Mouse (Mus musculus): Measurements from ENCODE around the gene Mon1b.

Gene Mon1b

DNA sequence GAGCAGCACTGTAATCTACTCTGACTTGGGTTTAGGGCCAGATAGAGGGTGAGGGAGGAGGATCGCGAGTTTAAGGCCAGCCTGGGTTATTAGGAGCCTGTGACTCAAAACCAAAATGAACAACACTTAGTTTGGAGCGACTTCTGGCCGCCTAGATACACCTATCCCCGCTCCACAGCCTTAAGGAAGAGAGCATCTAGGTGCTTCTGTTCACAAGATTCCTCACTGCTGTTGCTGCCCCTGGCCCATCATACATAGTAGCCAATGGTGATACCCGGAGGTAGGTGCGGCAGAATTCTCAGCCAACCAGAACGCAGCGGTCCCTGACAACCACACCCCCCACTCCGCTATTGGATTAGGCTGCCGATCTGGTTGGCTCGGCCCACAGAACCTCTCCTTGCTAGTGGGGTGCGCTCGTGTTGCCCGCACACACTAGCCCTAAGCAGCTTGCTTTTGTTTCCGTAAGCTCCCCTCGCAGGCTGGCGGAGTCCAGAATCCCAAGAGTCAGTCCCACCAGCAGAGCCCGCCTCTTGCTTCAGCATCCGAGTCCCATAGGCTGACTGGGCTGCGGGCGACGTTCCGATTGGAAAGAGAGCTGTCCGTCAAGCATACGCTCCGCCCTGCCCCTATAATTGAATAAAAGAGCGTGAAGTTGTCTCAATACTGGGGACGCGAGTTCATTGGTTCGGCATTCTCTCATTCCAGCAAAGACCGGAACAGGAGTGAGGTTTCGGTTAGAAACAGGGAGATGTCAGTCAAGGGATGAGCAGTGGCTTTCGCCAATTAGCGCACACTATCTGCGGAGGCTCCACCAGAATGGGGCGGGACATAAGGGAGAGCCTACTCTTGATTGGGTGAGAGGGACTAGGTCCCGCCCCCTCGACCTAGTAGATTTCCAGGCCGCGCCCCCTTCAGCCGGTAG lies at the start of gene Mon1b:
TSS of gene Mon1b (plus strand) at position 918 of the 922 bp plus-strand sequence.
- DNase-seq, result peak; percentile 100

DNA sequence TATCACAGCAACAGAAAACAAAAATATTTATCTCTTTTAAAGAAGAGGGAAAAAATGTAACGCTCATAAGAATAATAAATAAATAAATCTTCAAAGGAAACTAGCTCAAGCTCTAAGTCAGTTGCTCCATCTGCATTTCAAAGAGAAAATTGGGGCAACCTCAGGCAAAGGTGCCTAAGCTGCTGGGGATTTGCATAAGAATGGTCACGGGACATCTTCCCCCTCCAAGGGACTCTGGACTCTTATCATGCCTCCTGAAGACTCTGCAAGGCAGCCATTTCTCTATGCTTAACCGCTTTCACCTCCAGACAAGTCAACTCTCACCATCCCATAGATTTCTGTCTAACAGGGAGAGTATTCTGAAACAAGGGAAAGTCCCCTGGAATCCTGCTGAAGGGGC lies 37.0 kb upstream of the Mon1b start:
- DNase-seq, result no peak

DNA sequence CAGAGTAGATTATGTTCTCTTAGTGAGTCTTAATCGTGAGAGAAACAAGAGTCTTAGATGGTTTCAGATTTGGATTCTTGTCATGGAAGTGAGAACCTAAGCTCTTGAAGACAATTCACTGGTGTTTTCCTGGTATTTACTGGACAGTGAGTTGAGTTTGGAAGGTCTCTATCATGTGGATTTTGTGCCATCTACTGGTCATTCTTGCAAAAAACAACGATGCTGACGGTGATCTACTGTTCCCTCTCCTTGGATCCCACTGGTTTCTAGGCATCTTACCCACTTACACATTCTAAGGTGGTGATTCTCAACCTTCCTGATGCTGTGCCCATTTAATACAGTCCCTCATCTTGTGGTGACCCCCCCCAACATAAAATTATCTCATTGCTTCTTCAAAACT lies 2.8 kb upstream of the Mon1b start:
- DNase-seq, result no peak

DNA sequence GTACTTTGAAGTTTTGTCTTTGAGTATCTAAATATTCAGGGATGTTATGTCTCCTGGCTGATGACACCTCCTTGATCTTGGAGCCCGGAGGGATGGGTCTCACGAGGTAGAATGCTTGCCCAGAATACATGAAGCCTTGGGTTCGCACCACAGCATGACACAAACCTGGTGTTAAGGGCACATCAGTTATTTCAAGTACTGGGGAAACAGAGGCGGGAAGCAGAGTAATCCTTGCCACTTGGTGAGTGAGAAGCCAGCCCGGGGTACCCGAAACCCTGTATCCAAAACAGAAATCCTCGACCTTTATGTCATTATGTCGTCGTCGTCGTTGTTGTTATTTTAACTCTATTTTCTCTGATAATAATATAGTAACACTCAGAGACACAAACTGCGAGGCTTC lies 1.2 kb upstream of the Mon1b start:
- DNase-seq, result no peak

DNA sequence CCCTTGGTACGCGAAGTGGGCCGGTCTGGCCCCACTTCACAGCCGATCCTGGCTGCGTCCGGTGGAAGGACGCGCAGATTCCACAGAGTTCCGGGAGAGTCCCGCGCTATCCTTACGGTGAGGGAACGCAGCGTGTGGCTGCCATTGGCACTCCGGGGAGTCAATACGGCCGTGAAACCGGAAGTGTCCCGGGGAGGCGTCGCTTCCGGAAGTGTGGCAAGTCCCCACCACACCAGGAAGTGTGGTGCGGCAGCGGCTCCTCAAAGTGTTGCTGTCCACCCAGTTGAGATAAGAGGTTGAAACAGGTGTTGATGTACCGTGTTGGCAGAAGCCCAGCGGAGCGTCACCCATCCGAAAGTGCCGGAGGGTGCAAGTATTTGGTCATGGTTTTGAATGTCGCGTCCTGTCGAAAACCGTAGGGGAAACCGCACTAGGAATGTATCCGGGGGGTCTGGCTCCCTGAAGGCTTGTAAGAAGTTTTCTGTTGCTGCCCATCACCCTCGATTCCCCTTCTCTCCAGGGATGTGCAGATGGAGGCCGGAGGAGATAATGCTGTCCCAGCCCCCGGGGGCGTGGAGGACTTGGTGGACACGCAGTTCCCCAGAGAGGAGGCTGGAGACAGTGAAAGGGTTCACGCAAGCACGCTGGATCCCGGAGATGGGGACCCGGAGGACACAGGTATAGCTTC lies 349 bp downstream of the Mon1b start:
- no peak for DNase-seq

DNA sequence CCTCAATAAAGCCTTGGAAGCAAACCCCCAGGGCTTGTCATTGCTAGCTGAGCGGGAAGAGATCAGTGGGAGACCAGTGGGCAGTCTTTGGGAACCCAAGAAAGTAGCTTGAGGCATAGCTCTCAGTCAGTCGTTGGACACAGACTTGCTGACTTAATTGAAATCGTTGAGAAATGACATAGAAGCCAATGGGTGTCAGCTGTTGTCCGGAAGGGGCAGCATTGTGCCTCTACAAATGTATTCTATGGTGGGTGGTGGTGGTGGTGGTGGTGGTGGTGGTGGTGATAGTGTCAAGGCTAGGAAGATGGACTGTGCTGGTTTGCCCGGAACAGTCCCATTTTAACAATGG lies 867 bp downstream of the Mon1b start:
- no peak for DNase-seq

DNA sequence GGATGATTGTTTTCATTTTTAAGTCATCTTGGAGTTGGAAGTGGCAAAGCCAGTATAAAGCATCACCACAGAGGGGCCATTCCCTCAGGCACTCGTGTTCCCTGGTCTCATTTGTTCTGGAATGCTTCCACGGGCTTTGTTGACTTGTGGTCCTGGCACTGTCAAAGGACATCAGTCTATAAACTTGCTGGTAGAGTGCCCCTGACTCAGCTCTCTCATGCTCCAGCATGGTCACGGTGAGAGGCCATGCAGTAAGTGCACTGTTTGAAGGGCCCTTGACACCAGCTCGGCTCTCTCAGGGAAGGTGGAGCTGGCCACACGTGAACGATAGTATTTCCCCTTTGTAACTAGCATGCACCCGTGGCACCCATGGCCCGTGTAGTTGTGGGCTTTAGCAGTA lies 5.0 kb downstream of the Mon1b start:
- no peak for DNase-seq

DNA sequence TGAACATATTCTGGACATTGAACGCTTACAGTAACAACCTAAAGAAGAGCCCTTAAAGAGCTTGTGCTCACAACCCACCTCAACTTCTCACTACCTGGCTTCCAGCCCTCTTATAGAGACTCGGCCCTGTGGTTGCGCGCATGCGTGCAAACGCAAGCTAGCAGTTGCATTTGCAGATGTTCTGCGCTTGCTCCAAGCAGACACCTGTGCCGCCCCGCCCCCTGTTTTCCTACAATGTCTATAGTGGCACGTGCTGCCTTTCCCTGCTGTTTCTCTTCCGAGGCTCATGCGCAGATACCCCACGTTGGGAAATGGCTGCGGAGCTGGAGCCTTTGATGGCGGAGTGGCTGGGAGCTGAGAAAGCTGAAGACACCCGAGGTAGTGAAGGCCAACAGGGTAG lies 7.5 kb downstream of the Mon1b start, which contains the start of gene Syce1l:
TSS of gene Syce1l (plus strand) at position 288 of the 400 bp plus-strand sequence.
- DNase-seq, result no peak

DNA sequence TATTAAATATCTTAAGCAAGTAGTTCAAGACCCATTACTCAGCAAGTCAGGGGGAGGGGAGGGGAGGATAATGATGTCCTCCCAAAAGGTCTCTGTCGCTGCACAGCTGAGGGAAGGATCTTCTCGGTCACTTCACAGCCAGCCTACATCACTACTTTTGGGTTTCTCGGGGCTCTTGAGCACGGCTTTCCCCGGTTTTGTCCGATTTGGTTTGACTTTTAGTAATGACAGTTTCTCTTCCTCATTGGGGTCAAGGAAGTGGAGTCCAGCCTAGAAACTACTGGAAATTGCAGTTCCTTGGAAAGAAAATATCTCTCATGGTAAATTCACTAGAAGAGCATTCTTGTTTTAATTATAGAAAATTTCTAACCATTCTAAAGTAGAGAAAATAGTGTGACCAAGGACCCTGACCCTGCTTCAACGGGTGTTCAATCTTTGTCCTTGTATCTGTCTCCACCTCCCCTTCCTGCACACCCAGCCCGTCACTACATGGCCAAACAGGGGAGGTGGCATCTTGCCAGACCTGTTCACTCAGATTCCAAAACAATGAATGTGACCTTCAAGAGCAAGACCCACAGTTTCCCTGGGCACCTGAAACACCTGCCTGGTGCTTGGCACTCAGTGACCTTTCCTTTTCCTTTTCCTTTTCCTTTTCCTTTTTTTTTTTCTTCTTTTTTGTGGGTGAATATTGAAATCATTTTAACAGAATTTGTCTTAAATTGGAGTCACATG lies 8.3 kb downstream of the Mon1b start:
- DNase-seq, result no peak

DNA sequence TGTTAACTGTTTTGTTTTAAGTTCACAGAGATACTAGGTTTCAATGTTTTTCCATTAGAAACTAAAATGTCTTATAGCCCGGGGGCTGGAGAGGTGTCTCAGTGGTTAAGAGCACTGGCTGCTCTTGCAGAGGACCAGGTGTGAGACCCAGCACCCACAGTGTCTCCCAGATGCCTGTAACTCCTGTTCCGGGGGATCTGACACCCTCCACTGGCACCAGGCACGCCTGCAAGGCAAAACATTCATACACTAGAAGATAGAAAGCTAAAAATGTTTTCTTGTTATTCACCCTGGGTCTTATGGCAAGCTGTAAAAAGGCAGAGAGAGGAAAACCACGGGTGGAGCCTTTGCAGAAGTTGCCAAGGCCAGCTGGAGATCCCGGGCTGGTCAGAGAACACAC lies 9.8 kb downstream of the Mon1b start:
- no peak for DNase-seq

DNA sequence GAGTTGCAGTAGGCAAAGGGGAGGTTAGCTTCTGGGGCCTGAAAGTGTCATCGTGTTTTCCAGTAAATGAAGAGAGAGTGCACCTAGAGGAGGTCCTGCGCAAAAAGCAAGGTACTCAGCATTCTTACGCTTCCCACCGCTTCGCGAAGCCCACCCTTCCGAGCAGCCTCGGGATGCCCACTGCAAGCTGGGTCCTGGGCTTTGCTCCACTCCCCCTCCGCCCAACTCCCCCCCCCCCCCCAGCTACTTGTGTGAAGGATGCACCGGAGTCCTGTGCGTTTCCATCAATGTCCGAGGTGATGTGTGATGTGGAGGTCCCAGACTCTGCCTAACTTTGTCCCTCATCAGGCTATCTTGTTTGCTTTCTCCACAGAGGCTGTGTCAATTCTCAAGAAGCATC lies 17.1 kb downstream of the Mon1b start:
- DNase-seq, result no peak

DNA sequence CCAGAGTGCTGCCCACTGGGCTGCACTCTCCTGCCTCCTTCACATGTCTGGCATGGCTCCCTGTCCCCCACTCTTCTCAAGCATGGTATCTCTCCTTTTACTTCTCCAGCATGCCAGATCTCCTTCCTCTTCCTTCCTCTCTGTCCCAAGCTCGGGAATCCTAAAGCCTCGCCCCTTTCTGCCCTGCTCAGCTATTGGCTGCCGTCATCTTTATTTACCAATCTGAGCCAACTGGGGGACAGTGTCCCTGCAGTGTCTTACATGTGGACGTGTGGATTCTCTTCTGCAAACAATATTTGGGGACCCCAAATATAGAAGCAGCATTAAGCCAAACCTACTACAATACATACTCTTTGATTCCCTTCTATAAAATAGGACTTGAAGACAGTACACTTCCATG lies 17.8 kb downstream of the Mon1b start:
- DNase-seq, result no peak

DNA sequence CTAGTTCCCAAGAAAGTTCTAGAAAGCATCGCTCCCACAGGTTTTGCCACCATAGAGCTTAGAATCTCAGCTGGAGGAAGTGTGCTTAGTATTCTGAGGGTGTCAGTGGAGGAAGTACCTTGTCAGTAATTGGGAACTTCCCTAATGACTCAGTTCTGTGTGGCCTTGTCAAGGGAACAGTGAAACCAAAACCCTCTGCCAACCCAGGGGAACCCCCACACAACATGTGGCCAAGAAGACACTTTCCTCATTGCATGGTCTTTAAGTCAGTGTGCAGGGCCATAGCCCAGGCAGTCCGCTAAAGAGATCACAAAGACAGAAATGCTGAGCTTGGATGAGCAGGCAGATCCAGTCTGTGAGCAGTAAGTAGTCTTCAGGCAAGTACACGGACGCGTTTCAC lies 20.8 kb downstream of the Mon1b start:
- no peak for DNase-seq

DNA sequence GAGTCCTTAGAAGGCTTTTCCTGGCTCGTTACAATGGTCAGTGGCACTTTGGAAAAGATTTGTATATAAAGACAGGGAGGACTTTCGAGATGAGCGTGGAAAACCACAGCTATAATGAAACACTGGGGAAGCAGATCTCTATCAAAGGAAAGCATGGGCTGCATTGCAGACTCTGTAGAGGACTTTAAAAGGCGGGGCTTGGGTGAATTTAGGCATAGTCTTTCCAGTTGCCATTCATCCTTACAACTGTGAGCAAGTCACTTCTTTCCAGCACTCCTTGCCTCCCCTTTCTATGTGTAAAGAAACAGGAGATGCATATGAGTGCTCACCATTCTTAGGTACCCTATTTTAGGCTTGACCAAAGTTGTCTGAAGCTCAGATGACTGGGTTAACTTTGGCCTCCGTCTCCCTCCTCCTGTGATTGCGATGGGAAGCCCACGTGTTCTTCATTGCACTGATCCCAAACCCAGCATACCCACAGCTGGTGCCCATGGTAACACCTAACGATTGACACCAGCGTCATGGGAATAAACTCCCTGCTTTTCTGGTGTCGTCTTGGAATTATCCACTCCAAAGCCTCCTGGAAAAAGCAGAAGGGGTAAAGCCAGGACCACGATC lies 21.4 kb downstream of the Mon1b start:
- no peak for DNase-seq

DNA sequence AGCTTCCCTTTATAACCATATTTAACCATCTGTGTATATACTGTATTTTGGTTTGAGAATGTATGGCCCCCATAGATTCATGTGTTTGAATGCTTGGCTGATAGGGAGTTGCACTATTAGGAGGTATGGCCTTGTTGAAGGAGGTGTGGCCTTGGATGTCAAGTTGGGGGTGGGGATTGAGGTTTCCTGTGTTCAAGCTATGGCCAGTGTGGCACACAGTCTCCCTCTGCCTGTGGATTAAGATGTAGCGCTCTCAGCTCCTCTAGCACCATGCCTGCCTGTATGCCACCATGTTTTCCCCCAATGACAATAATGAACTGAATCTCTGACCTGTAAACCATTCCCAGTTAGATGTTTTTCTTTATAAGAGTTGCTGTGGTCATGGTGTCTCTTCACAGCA lies 24.7 kb downstream of the Mon1b start:
- DNase-seq, result no peak

DNA sequence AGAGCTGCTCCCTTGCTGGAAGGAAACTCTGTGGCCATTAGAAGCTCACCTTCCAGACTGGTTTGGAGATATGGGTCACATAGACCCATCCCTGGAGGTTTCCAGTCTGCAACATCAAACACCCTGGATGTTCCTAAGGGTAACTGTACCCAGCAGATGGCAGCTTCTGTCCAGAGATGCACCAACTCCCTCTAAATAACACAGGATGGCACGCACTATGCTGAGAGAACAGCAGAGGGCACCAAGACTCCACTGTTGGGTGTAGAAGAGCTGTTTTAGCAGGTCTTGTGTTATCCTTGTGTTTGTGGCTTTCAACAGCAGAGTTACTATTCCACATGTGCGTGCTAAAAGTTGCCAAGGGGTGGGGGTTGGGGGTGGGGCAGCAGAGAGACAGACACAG lies 29.2 kb downstream of the Mon1b start:
- DNase-seq, result peak; percentile 79

DNA sequence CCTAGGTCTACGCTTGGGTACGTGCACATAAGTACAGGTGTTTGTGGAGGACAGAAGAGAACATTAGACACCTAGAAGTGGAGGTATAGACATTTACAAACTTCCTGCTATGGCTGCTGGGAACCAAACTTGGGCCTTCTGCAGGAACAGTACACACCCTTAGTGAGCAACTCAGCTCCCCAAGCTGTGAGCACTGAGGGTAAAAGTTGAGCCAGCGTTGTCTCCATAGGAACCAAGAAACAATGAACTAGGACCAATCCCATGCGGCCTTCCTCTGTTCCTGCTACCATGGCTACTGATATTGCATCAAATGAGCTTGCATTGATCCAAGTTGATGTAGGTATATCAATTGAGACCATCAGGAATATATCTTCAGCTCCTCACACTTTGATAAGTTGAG lies 29.6 kb downstream of the Mon1b start:
- DNase-seq, result no peak

DNA sequence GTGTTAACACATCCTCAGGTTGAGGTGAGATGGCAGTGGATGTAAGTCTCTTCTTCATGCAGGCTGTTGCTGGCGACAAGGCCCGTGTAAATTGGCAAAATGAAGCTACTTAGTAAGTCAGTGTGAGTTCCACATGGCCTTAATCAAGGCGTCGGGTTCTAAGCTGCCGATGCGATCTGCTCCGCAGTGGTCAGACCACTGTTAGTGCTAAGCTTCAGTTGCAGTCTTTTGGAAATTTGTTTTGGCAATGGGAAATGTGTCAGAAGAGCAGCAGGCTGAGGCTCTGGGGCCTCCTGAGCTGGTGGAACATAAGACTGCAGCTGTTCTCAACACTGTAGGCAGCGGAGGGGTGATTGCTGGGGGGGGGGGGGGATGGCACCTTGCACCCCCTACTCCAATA lies 30.6 kb downstream of the Mon1b start:
- DNase-seq, result no peak

DNA sequence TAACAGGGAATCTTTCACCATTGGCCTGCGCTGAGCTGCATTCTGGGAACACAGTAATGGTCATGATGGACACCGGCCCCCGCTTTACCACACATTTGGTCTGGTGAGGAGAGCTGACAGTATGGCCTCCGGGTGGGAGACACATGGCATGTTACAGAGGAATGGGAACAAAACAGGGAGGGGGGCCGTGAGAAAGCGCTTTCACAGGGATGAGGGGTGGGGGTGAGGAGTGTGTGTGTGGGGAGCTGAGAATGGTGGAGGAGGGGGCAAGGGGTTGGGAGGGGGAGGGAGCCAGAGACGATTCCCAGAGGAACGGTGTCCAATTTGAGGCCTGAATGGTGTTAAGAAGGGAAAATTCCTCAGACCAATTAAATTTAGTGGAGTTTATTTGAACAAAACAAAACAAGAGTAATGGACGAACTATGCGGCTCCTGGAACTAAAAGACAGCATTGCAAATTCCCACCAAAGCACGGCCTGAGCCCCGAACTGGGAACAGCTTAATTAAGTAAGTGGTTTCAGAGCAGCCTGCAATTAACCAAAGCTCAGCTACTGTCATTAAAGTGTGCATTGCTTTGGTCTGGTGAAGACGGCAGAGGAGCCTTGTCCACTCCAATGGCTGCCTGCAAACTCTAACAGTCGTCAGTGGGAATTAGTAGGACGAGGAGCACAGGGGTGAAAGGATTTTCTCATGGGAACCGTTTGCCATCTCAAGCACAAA lies 31.5 kb downstream of the Mon1b start:
- no peak for DNase-seq

DNA sequence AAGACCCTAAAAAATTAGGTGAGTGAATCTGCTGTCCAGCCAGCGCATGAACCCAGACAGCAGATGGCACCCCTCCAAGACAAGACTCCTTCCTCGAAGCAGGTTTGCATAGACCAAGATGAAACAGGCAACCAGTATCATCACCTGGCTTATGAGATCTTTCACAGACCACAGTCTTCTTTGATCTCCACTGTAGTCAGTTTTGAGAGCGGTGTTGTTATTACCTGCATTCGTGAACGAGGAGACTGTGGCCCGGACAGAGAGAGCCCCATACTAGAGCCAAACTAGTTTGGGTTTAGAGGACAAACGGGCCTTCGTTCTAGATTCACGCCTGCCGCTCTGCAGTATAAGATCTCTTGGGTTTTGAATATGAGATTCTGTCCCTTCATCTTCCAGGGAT lies 34.5 kb downstream of the Mon1b start:
- DNase-seq, result no peak

DNA sequence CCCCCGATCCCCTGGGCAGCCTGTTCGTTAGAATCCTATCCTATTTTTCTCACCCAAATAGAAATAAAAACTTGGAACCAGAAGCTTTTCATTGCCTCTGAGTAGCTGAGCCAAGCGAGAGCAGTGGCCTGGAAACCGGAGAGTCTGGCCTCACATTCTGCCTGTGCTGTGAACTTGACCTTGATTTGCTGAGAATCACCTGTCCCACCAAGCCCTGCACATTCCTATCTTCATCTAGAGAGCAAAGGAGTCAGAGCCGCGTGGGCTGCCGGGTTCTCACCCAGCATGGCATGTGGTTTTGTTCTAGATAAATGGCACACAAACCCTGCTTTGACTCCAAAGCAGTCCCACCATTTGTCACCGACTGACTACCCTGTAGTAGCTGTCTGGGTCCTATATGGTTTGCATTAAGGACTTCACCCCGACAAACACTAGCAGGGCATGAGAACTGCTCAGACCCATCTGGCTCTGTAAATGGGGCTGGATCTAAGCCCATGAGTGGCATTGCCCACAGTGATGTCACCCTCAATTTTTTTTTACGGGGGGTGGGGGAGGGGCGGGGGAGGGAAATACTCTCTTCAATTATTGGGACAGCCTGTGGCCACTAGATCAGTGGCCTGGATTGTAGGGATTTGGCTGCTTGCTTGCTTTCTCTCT lies 37.3 kb downstream of the Mon1b start:
- DNase-seq, result no peak

DNA sequence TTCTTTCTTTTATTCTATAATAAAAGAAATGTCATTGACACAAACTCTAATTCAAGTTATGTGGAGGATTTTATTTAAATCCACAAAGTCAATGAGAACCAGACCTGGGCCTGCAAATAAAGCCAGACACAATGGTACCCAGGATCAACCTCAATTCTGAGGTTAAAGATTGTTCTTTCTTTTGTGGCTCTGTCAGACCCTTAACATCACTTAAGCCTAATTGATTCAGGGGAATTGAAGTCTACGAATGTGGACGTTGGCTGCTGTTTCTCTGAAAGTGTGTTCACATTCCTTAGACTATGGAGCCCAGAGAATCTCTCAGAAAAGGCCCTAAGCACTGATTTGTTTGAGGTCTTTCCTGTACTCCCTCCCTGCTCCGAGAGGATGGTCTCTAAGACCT lies 37.9 kb downstream of the Mon1b start:
- DNase-seq, result no peak

Measured in kidney, adult 18-20 months (tissue).